Mouse (Mus musculus) B cell, adult 62 days (primary cell): ENCODE measurements around the gene Olfr575. TPM values are rescaled to one million over a fixed set of nuclear protein-coding genes. Genes with fewer than 3 reads are reported as not detected.

ENCODE experiments used
- total RNA-seq: library from RNA; stranded (reverse); gene quantifications from 4 replicates; pipeline ENCODE4 v1.2.4, GENCODE M21; 2023

The Olfr575 gene
- not detected in 4 replicates for total RNA-seq

GRCm38 (mm10) chr7:102958593-102958992 is at the start of gene Olfr575:
Olfr575 (minus strand) TSS chr7:102958775.

GRCm38 (mm10) chr7:102989224-102989623 is 30.6 kb upstream of the Olfr575 start, which contains the start of gene Olfr578:
Olfr578 (minus strand) TSS chr7:102989324.

GRCm38 (mm10) chr7:102975843-102976242 is 17.3 kb upstream of the Olfr575 start, which contains the start of gene Olfr577:
Olfr577 (minus strand) TSS chr7:102975943.

DNA sequence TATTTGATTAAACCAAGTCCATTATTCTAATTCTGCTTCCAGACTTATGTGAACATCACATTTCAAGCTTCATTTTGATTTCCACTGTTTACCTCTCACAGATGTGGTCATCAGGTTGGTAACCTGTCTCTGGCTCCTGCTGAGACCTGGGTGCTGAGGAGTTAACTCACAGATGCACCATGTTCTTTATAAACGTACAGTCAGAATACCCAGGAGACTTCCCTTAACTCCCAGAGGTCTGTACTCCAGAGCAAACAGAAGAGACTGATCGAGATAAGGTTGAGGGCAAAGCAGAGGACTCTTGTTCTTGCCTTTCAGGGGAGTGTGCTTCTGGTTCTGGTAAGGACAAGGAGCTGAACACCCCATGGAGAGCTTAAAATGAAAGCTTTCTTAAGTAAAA is 3.8 kb upstream of the Olfr575 start, which contains the start of gene Olfr576:
Olfr576 (plus strand) TSS at position 301 of the 400 bp plus-strand sequence.

GRCm38 (mm10) chr7:102948167-102948566 is 10.4 kb downstream of the Olfr575 start, which contains the start of gene Olfr574:
Olfr574 (plus strand) TSS chr7:102948467.

DNA sequence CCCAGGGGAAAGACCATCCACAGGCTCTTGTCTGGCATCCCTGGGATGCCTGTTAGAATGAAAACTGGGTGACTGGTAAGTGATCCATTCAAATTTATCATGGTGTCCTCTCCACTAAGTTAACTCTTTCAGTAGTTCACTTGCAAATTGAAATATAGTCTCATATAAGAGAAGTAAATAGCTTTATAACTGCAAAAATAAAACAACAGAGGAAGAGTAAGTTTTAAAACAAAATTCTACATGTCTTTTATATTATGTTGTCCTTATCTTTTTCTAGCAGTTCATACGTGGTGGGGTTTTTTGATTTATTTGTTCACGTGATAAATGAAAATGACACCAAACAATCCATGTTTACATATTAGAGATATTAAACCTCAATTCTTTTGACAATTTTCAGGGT is 16.1 kb downstream of the Olfr575 start, which contains the start of gene Olfr573-ps1:
Olfr573-ps1 (minus strand) TSS at position 101 of the 400 bp plus-strand sequence.

DNA sequence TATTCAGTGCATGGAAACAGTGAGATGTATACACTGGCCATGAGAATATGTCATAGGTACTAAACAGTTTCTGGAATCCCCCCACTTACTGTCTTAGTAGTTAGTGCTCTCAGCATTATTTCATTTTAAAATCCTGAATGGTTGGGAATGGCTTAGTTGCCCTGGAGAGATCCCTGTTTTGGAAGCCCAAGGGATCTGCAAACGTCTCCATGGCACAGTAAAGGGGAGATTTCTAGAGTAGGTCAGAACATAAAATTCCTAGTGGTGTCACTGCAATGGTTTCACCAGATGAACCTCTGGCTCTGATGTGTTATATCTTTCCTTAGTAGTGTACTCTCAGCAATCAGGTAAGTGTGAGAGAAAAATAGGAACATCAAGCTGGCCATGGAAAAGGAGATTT is 34.5 kb downstream of the Olfr575 start, which contains the start of gene Olfr572:
Olfr572 (plus strand) TSS at position 301 of the 400 bp plus-strand sequence.

GRCm38 (mm10) chr7:102917032-102917875 is 41.3 kb downstream of the Olfr575 start, which contains the start of gene Olfr571:
Olfr571 (minus strand) TSS chr7:102917536.

Other genes starting within 250 kb of the Olfr575 start
- gene Olfr33, start 239.7 kb downstream of the Olfr575 start, total RNA-seq: not detected in 4 replicates
- gene Olfr559, start 231.3 kb downstream of the Olfr575 start, total RNA-seq: not detected in 4 replicates
- not detected in 4 replicates for gene Olfr560, start 199.4 kb downstream of the Olfr575 start, total RNA-seq
- not detected in 4 replicates for gene Olfr78, start 199.3 kb downstream of the Olfr575 start, total RNA-seq
- gene Olfr561, start 187.6 kb downstream of the Olfr575 start, total RNA-seq: not detected in 4 replicates
- not detected in 4 replicates for gene Olfr564, start 155.3 kb downstream of the Olfr575 start, total RNA-seq
- gene Olfr566, start 100.0 kb downstream of the Olfr575 start, total RNA-seq: not detected in 4 replicates
- not detected in 4 replicates for gene Olfr568, start 81.7 kb downstream of the Olfr575 start, total RNA-seq
- gene Olfr569, start 67.9 kb downstream of the Olfr575 start, total RNA-seq: not detected in 4 replicates
- not detected in 4 replicates for gene Olfr570, start 64.2 kb downstream of the Olfr575 start, total RNA-seq
- gene Olfr571, start 41.2 kb downstream of the Olfr575 start, total RNA-seq: not detected in 4 replicates
- gene Olfr572, start 34.4 kb downstream of the Olfr575 start, total RNA-seq: not detected in 4 replicates
- gene Olfr573-ps1, start 16.2 kb downstream of the Olfr575 start, total RNA-seq: not detected in 4 replicates
- not detected in 4 replicates for gene Olfr574, start 10.3 kb downstream of the Olfr575 start, total RNA-seq
- gene Olfr576, start 3.9 kb upstream of the Olfr575 start, total RNA-seq: not detected in 4 replicates
- not detected in 4 replicates for gene Olfr577, start 17.2 kb upstream of the Olfr575 start, total RNA-seq
- gene Olfr578, start 30.5 kb upstream of the Olfr575 start, total RNA-seq: not detected in 4 replicates
- not detected in 4 replicates for gene Olfr582, start 79.2 kb upstream of the Olfr575 start, total RNA-seq
- gene Olfr583, start 92.5 kb upstream of the Olfr575 start, total RNA-seq: not detected in 4 replicates
- not detected in 4 replicates for gene Olfr584, start 123.1 kb upstream of the Olfr575 start, total RNA-seq
- not detected in 4 replicates for gene Olfr585, start 138.9 kb upstream of the Olfr575 start, total RNA-seq
- gene Olfr586, start 166.9 kb upstream of the Olfr575 start, total RNA-seq: not detected in 4 replicates
- not detected in 4 replicates for gene Olfr588-ps1, start 182.1 kb upstream of the Olfr575 start, total RNA-seq
- gene Olfr589, start 197.6 kb upstream of the Olfr575 start, total RNA-seq: not detected in 4 replicates
- not detected in 4 replicates for gene Olfr591, start 219.6 kb upstream of the Olfr575 start, total RNA-seq
- gene Olfr592, start 226.0 kb upstream of the Olfr575 start, total RNA-seq: not detected in 4 replicates